Mouse (Mus musculus): ENCODE data around the gene Prdm9.

DNA sequence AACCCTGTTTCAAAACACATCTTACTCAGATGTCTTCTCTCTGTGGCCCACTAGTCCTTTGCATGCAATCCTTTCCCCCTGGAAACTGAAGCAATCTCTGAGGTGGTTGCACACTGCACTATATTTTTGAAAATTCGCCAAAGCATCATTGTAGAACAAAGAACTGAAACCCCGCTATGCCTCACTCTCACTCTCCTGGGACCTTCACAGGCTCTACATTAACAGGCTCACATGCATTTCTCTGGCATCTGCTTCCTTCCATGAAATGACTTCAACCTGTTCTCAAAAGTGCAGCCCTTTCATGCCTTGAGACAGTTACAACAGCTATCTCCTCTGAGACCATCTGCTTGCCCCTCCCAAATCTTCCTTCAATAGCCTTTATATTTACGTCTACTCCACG lies 17.7 kb downstream of the Prdm9 start:
- TF ChIP-seq CTCF (IDR thresholded peaks at IDR 0.05): no peak
- TF ChIP-seq POLR2A (IDR thresholded peaks at IDR 0.05; ENCODE audit: insufficient read depth, low read depth, low read length): no peak
- no peak for TF ChIP-seq EP300 (IDR thresholded peaks at IDR 0.05; ENCODE audit: insufficient read depth, low read depth, low read length)
